Mouse (Mus musculus) erythroblast, adult 5-6 weeks (primary cell): ENCODE results near the gene Emc1. TPM values are rescaled to one million over a fixed set of nuclear protein-coding genes. Genes with fewer than 3 reads are reported as not detected.

Experiments
- ATAC-seq: replicated peaks from 2 replicates; pipeline ENCODE4 v1.8.0; 2016; ENCODE audit warnings: moderate number of reproducible peaks, mild to moderate bottlenecking, moderate TSS enrichment, inconsistent platforms; ENCODE audit not compliant: poor library complexity, low FRiP score, severe bottlenecking
- total RNA-seq, 2 experiments: library from RNA; stranded (forward) in 1 of 2; stranded (reverse) in 1 of 2; fragments of 150-400 nt in 1 of 2; fragments of 200-764, 138-1000 nt in 1 of 2; gene quantifications; 2 replicates each; pipeline versions ENCODE4 v1.2.3 to v1.2.4; 2015 to 2017; ENCODE audit warnings: low replicate concordance in 2 of 2

Gene Emc1
- total RNA-seq, 2 experiments from 2014 or later: 3.3 to 14.8 TPM

GRCm38 (mm10) chr4:139421621-139422020, 69.2 kb downstream of the Emc1 start:
- ATAC-seq: no peak

DNA sequence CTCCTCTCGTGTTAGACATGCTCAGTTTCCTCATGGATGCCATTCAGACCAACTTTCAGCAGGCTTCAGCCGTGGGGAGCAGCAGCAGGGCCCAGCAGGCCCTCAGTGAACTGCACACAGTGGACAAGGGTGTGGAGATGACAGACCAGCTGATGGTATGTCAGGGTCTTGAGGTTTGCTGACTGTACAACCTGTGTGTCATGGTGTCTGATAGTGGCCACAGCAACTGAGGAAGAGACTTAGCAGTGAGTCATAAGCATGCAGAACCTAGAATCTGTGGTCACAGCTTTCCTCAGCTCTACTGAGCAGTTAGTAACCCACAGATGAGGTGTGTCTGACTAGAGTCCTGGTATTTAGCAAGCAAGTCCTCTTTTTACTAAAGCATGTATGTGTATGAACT, 70.0 kb downstream of the Emc1 start:
- no peak for ATAC-seq

GRCm38 (mm10) chr4:139423270-139423669, 70.9 kb downstream of the Emc1 start:
- no peak for ATAC-seq

Other genes starting within 250 kb of the Emc1 start
- 103 and 127 TPM in 2 replicates for gene Minos1, start 221.5 kb upstream of the Emc1 start, total RNA-seq (2015; ENCODE audit: low replicate concordance)
- gene Minos1, start 221.5 kb upstream of the Emc1 start, total RNA-seq (2017; ENCODE audit: low replicate concordance): 36.6 and 91.7 TPM in 2 replicates
- gene Capzb, start 159.7 kb upstream of the Emc1 start, total RNA-seq (2015; ENCODE audit: low replicate concordance): 128 and 139 TPM in 2 replicates
- gene Capzb, start 159.7 kb upstream of the Emc1 start, total RNA-seq (2017; ENCODE audit: low replicate concordance): 29.7 and 37.6 TPM in 2 replicates
- gene Pqlc2, start 41.9 kb upstream of the Emc1 start, total RNA-seq (2015; ENCODE audit: low replicate concordance): 1.5 TPM in 1 of 2 replicates, not detected in the other
- gene Pqlc2, start 41.9 kb upstream of the Emc1 start, total RNA-seq (2017; ENCODE audit: low replicate concordance): 3.5 TPM in 1 of 2 replicates, not detected in the other
- 3.8 TPM in 1 of 2 replicates, not detected in the other for gene Akr7a5, start 41.8 kb upstream of the Emc1 start, total RNA-seq (2015; ENCODE audit: low replicate concordance)
- 0.43 and 0.70 TPM in 2 replicates for gene Akr7a5, start 41.8 kb upstream of the Emc1 start, total RNA-seq (2017; ENCODE audit: low replicate concordance)
- 27.6 and 29.2 TPM in 2 replicates for gene Mrto4, start within 50 bp of the Emc1 start, total RNA-seq (2015; ENCODE audit: low replicate concordance)
- 11.8 and 14.5 TPM in 2 replicates for gene Mrto4, start within 50 bp of the Emc1 start, total RNA-seq (2017; ENCODE audit: low replicate concordance)
- gene Ubr4, start within 50 bp of the Emc1 start, total RNA-seq (2015; ENCODE audit: low replicate concordance): 165 and 179 TPM in 2 replicates
- 158 and 168 TPM in 2 replicates for gene Ubr4, start within 50 bp of the Emc1 start, total RNA-seq (2017; ENCODE audit: low replicate concordance)
- not detected in 2 replicates for gene Iffo2, start 178.0 kb downstream of the Emc1 start, total RNA-seq (2015; ENCODE audit: low replicate concordance)
- 0.14 and 1.9 TPM in 2 replicates for gene Iffo2, start 178.0 kb downstream of the Emc1 start, total RNA-seq (2017; ENCODE audit: low replicate concordance)